Mouse (Mus musculus) forebrain, embryonic 16.5 days (tissue): ENCODE data around the gene Gpr141. TPM values are rescaled to one million over a fixed set of nuclear protein-coding genes. Genes with fewer than 3 reads are reported as not detected.
"Not testable (repeated sequence)": the region's sequence is repeated elsewhere in the genome, so short reads cannot be mapped to it uniquely, and the experiment has no call there.

Experiments
- ATAC-seq: fragments of 200-750 bp; cut with Nextera tagmentation; 2 replicates; pipeline ENCODE4 v1.8.0; 2017; ENCODE audit warnings: mild to moderate bottlenecking, moderate library complexity
- H3K27ac ChIP-seq: fragments of 300-500 bp; sonication (generic); 2 replicates; pipeline ENCODE4 v1.5.1; 2014; ENCODE audit warnings: low read length, control low read depth
- H3K27me3 ChIP-seq: fragments of 300-500 bp; sonication (generic); replicated peaks from 2 replicates; pipeline ENCODE4 v1.6.1; 2014; ENCODE audit warnings: low read length; ENCODE audit not compliant: control insufficient read depth, insufficient read depth
- H3K36me3 ChIP-seq: fragments of 300-500 bp; sonication (generic); 2 replicates; pipeline ENCODE4 v1.6.1; 2014; ENCODE audit not compliant: control insufficient read depth, insufficient read depth
- H3K4me1 ChIP-seq: fragments of 300-500 bp; sonication (generic); replicated peaks from 2 replicates; pipeline ENCODE4 v1.6.1; 2014; ENCODE audit warnings: low read length; ENCODE audit not compliant: control insufficient read depth, insufficient read depth
- H3K4me2 ChIP-seq: fragments of 300-500 bp; sonication (generic); 2 replicates; pipeline ENCODE4 v1.6.1; 2014; ENCODE audit warnings: mild to moderate bottlenecking, low read length, control low read depth
- H3K4me3 ChIP-seq: fragments of 300-500 bp; sonication (generic); replicated peaks from 2 replicates; pipeline ENCODE4 v1.5.1; 2014; ENCODE audit warnings: mild to moderate bottlenecking, low read length, control low read depth
- H3K9ac ChIP-seq: fragments of 300-500 bp; sonication (generic); replicated peaks from 2 replicates; pipeline ENCODE4 v1.6.1; 2014; ENCODE audit warnings: low read depth, low read length, control low read depth
- H3K9me3 ChIP-seq: fragments of 300-500 bp; sonication (generic); 2 replicates; pipeline ENCODE4 v1.6.1; 2016; ENCODE audit warnings: low read length; ENCODE audit not compliant: control insufficient read depth
- WGBS: fragments of 180-500 bp; shearing (Covaris S2); extraction: QIAGEN DNeasy Blood & Tissue Kit; methylation state at CpG from one replicate; pipeline ENCODE4 v1.1.7; 2014; 5-methylcytosine and 5-hydroxymethylcytosine counted together
- polyA plus RNA-seq: library from polyadenylated mRNA; unstranded; fragments of >200 nt; fragmentation: Nextera tagmentation; extraction: Ambion mirVana; gene quantifications from 2 replicates; pipeline ENCODE4 v1.2.1, GENCODE M21; 2015

Gene Gpr141
- polyA plus RNA-seq, 1 experiment from 2014 or later, result not detected

DNA sequence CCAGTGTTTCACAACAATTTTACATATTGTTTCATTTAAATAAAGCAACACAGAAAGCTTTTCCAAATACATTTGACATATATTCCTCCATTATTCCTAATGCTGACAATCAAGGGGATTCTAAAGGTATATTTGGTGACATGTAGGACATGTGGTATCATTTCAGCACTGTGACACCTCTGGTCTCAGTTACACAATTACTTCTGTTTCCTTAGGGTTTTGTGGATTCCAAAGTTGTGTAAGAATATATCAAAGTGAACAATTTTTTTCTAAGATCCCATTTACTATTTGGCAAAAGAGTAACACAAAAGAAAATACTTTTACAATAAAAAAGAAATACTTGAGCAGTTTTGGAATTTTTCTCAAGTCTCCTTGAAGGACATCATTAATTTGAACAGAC is 2.4 kb downstream of the Gpr141 start:
- no peak overlapping the region for H3K27ac ChIP-seq
- H3K27me3 ChIP-seq, result no peaks in the 10 kb centered on the region
- ATAC-seq, result no peak
- no peak overlapping the region for H3K4me2 ChIP-seq
- no peak overlapping the region for H3K9ac ChIP-seq
- no peaks in the 10 kb centered on the region for H3K36me3 ChIP-seq
- no peaks in the 10 kb centered on the region for H3K9me3 ChIP-seq
- no peaks in the 10 kb centered on the region for H3K4me1 ChIP-seq
- no peak overlapping the region for H3K4me3 ChIP-seq

DNA sequence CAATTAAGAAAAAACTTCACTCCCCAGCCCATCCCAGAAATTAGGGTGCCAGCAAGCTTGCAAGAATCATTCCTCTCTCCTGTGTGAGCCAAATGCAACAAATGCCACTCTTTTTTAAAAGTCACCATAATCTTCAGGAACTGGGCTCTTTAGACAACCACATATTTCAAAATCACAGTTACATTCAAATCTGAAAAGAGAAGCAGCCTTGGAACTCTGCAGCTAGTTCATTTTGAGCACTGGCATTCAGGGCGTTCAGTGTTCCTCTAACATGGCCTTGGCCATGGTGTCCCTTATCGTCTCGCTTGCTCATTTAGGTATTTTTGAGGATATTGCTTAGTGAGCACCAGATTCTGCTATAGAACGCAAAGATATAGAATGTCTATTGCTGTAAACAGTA is 4.1 kb downstream of the Gpr141 start:
- no peak for ATAC-seq
- WGBS, result 91% methylated on average over 4 of the region's 4 CpGs
- no peaks in the 10 kb centered on the region for H3K4me1 ChIP-seq
- no peaks in the 10 kb centered on the region for H3K36me3 ChIP-seq
- no peak overlapping the region for H3K4me3 ChIP-seq
- no peaks in the 10 kb centered on the region for H3K9me3 ChIP-seq
- no peak overlapping the region for H3K27ac ChIP-seq
- no peak overlapping the region for H3K9ac ChIP-seq
- no peak overlapping the region for H3K4me2 ChIP-seq
- H3K27me3 ChIP-seq, result no peaks in the 10 kb centered on the region

DNA sequence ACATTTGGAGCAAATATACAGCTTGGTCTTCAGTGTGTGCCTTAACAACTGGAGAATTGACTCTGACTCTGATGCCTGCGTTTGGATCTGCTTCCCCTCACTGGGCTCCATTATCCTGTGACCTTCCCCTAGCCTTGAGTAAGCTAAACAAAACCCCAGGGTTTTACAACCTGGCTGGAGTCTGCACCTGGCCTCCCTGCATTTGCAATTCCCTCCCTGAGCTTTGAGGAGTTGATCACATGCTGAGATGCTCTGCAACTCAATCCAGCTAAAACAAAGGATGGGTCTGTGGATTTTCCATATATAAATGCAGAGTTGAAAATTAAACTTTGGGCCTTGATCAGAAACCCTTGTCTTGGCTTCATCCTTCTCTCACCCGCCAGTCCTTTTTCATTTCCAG is 4.8 kb downstream of the Gpr141 start:
- 43% methylated on average over 2 of the region's 2 CpGs for WGBS
- Histone ChIP-seq H3K27me3 (no peaks in the 10 kb centered on the region), H3K36me3 (no peaks in the 10 kb centered on the region), H3K4me1 (no peaks in the 10 kb centered on the region), H3K9me3 (no peaks in the 10 kb centered on the region), H3K9ac (no peak overlapping the region), H3K4me3 (no peak overlapping the region), H3K4me2 (no peak overlapping the region), H3K27ac (no peak overlapping the region)
- no peak for ATAC-seq

DNA sequence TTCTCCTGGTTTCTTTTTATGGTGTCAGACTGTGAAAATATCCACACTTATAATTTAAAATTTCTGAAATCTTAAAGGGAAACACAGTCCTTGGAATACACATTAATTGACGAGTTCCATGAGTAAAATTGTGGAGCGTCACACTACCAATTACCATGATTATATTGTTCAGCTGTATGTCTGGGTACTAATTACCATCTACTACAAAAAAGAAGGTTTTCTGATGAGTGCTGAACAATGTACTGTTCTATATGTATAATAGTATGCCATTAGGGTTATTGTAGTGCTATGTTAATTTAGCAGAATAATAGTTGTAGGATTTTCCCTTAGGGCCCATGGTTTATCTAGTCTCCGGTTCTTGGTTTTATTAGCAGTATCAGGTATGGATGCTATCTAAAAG is 29.1 kb downstream of the Gpr141 start:
- H3K4me3 ChIP-seq, result no peak overlapping the region
- H3K4me1 ChIP-seq, result no peaks in the 10 kb centered on the region
- no peak overlapping the region for H3K9ac ChIP-seq
- no peaks in the 10 kb centered on the region for H3K9me3 ChIP-seq
- H3K27me3 ChIP-seq, result no peaks in the 10 kb centered on the region
- no peak overlapping the region for H3K4me2 ChIP-seq
- H3K27ac ChIP-seq, result no peak overlapping the region
- H3K36me3 ChIP-seq, result no peaks in the 10 kb centered on the region
- ATAC-seq, result peak; percentile 93
- 50% methylated on average over 3 of the region's 3 CpGs for WGBS

DNA sequence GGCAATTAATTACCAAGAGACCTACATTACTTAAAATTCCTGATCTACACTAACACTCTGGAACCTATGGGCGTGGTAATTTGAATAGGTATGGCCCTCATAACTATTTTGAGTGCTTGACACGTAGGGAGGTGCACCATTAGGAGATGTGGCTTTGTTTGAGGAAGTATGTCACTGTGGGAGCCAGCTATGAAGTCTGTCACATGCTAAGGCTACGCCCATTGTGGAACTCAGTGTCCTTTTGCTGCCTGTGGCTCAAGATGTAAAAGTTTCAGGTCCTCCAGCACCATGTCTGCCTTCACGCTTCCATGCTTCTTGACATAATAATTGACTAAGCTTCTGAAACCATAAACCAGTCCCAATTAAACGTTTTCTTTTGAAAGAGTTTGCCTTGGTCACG is 29.6 kb downstream of the Gpr141 start:
- peak; percentile 50 for ATAC-seq
- Histone ChIP-seq H3K4me3 (no peak overlapping the region), H3K27me3 (no peaks in the 10 kb centered on the region), H3K27ac (no peak overlapping the region), H3K9ac (no peak overlapping the region), H3K9me3 (no peaks in the 10 kb centered on the region), H3K4me1 (no peaks in the 10 kb centered on the region), H3K4me2 (no peak overlapping the region), H3K36me3 (no peaks in the 10 kb centered on the region)
- WGBS, result 51% methylated on average over 6 of the region's 6 CpGs

DNA sequence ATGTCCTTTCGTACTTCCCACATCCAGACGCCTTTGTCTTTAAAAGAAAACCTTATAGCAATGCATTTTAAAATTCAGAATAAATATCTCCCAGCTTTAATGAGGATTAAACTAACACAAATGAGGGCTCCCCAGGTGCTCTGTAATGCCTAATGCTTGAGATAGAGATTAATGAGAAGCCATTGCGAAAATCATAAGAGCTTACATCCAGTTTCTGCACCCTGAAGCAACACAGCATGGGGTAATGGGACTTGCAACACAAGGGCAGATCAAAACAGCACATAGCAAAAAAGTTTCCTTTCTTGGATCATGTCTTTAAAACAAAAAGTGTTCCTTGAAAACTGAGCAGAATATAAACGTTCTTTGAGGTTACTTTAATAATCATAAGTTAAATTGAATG is 30.3 kb downstream of the Gpr141 start:
- no peak for ATAC-seq
- no peaks in the 10 kb centered on the region for H3K4me1 ChIP-seq

DNA sequence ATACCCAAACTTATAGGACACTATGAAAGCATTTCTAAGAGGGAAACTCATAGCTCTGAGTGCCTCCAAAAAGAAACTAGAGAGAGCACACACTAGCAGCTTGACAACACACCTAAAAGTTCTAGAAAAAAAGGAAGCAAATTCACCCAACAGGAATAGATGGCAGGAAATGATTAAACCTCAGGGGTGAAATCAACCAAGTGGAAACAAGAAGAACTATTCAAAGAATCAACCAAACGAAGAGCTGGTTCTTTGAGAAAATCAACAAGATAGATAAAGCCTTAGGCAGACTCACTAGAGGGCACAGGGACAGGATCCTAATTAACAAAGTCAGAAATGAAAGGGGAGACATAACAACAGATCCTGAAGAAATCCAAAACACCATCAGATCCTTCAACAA is 36.1 kb downstream of the Gpr141 start:
- not testable (repeated sequence) for H3K4me1 ChIP-seq, H3K27ac ChIP-seq, H3K36me3 ChIP-seq, ATAC-seq, H3K4me2 ChIP-seq, H3K4me3 ChIP-seq, H3K27me3 ChIP-seq, H3K9ac ChIP-seq, H3K9me3 ChIP-seq
- 30% methylated on average over 1 of the region's 1 CpGs for WGBS

More for the DNA sequence above, 30.3 kb downstream of the Gpr141 start:
- H3K9ac ChIP-seq, result no peak overlapping the region
- H3K27me3 ChIP-seq, result no peaks in the 10 kb centered on the region
- H3K27ac ChIP-seq, result no peak overlapping the region
- H3K4me3 ChIP-seq, result no peak overlapping the region
- 42% methylated on average over 4 of the region's 4 CpGs for WGBS
- no peaks in the 10 kb centered on the region for H3K36me3 ChIP-seq
- H3K4me2 ChIP-seq, result no peak overlapping the region
- H3K9me3 ChIP-seq, result no peaks in the 10 kb centered on the region

DNA sequence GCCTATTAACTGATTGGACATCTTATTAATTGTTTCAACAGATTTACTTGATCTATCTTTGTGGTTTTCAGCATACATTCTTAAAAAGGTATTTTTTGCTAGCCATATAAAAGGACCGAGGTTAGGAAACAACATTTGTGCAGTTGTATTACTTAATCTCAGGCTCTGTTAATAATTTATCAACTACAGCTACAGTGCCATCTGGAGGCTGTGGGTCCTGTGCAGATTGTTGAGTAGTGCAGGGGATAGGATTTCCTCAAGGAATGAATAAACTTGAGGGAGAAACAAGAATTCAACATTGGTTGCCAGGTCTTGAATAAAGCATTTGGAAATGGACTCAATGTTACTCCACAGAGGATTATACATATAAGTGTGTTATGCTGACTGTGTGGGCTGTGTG is 53.9 kb downstream of the Gpr141 start:
- Histone ChIP-seq H3K27ac (no peak overlapping the region), H3K4me1 (no peaks in the 10 kb centered on the region), H3K27me3 (no peaks in the 10 kb centered on the region), H3K4me2 (no peak overlapping the region), H3K4me3 (no peak overlapping the region), H3K36me3 (no peaks in the 10 kb centered on the region), H3K9ac (no peak overlapping the region), H3K9me3 (no peaks in the 10 kb centered on the region)
- no peak for ATAC-seq
- 89% methylated on average over 1 of the region's 1 CpGs for WGBS

DNA sequence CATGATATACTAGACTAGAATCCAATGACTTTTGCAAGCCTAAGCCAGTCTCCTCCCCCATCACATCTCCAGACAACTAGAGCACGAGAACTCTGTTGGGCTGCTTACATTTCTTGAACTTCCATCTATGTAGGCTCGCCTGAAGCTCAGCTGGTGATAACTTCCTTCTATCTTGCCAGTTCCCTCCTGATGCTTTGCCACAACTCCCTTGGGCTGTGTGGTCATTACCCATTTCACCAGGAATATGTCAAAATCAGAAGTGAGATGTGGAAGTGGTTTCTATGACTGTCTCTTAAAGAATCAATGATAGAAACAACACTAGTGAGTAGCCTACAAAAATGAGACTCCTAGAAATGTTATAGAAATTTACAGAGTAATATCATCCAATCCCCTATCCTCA is 56.9 kb downstream of the Gpr141 start:
- Histone ChIP-seq H3K27ac (no peak overlapping the region), H3K36me3 (no peaks in the 10 kb centered on the region)
- 76% methylated on average over 2 of the region's 2 CpGs for WGBS

DNA sequence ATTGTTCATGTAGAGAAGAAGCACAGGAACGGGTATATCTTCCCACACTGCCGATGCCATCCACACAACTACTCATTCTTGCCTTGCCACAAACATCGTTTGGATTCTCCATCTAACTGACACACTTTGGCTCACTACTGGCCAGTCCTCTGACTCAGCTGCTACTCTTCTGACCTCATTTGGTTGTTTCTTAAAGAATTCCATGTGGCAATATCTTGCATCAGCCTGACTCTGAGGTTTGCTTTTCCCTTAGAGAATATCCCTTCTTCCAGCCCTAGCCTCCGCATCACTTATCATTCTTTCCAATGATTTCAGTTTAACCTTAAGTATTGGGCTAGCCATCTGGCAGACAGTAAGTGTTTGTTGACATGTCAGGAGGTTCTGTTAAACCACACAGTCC is 59.8 kb downstream of the Gpr141 start:
- WGBS, result 91% methylated on average over 4 of the region's 4 CpGs
- no peak overlapping the region for H3K27ac ChIP-seq
- no peaks in the 10 kb centered on the region for H3K9me3 ChIP-seq
- no peaks in the 10 kb centered on the region for H3K27me3 ChIP-seq
- no peaks in the 10 kb centered on the region for H3K36me3 ChIP-seq
- H3K4me1 ChIP-seq, result no peaks in the 10 kb centered on the region
- H3K4me3 ChIP-seq, result no peak overlapping the region
- ATAC-seq, result no peak
- H3K4me2 ChIP-seq, result no peak overlapping the region
- no peak overlapping the region for H3K9ac ChIP-seq

More for the DNA sequence above, 56.9 kb downstream of the Gpr141 start:
- Histone ChIP-seq H3K4me1 (no peaks in the 10 kb centered on the region), H3K27me3 (no peaks in the 10 kb centered on the region), H3K4me2 (no peak overlapping the region), H3K9ac (no peak overlapping the region), H3K9me3 (no peaks in the 10 kb centered on the region), H3K4me3 (no peak overlapping the region)
- no peak for ATAC-seq
